Mouse (Mus musculus) forebrain, embryonic 16.5 days (tissue): ENCODE measurements around the gene Cox7a1. TPM values are rescaled to one million over a fixed set of nuclear protein-coding genes. Genes with fewer than 3 reads are reported as not detected.
A peak's percentile ranks its signal among the peaks of the same experiment; 100 is the strongest.

Experiments used
- ATAC-seq: fragments of 200-750 bp; cut with Nextera tagmentation; 2 replicates; pipeline ENCODE4 v1.8.0; 2017; ENCODE audit warnings: mild to moderate bottlenecking, moderate library complexity
- H3K27ac ChIP-seq: fragments of 300-500 bp; sonication (generic); 2 replicates; pipeline ENCODE4 v1.5.1; 2014; ENCODE audit warnings: low read length, control low read depth
- H3K27me3 ChIP-seq: fragments of 300-500 bp; sonication (generic); replicated peaks from 2 replicates; pipeline ENCODE4 v1.6.1; 2014; ENCODE audit warnings: low read length; ENCODE audit not compliant: control insufficient read depth, insufficient read depth
- H3K36me3 ChIP-seq: fragments of 300-500 bp; sonication (generic); 2 replicates; pipeline ENCODE4 v1.6.1; 2014; ENCODE audit not compliant: control insufficient read depth, insufficient read depth
- H3K4me1 ChIP-seq: fragments of 300-500 bp; sonication (generic); replicated peaks from 2 replicates; pipeline ENCODE4 v1.6.1; 2014; ENCODE audit warnings: low read length; ENCODE audit not compliant: control insufficient read depth, insufficient read depth
- H3K4me2 ChIP-seq: fragments of 300-500 bp; sonication (generic); 2 replicates; pipeline ENCODE4 v1.6.1; 2014; ENCODE audit warnings: mild to moderate bottlenecking, low read length, control low read depth
- H3K4me3 ChIP-seq: fragments of 300-500 bp; sonication (generic); replicated peaks from 2 replicates; pipeline ENCODE4 v1.5.1; 2014; ENCODE audit warnings: mild to moderate bottlenecking, low read length, control low read depth
- H3K9ac ChIP-seq: fragments of 300-500 bp; sonication (generic); replicated peaks from 2 replicates; pipeline ENCODE4 v1.6.1; 2014; ENCODE audit warnings: low read depth, low read length, control low read depth
- H3K9me3 ChIP-seq: fragments of 300-500 bp; sonication (generic); 2 replicates; pipeline ENCODE4 v1.6.1; 2016; ENCODE audit warnings: low read length; ENCODE audit not compliant: control insufficient read depth
- WGBS: fragments of 180-500 bp; shearing (Covaris S2); extraction: QIAGEN DNeasy Blood & Tissue Kit; methylation state at CpG from one replicate; pipeline ENCODE4 v1.1.7; 2014; 5-methylcytosine and 5-hydroxymethylcytosine counted together
- polyA plus RNA-seq: library from polyadenylated mRNA; unstranded; fragments of >200 nt; fragmentation: Nextera tagmentation; extraction: Ambion mirVana; gene quantifications from 2 replicates; pipeline ENCODE4 v1.2.1, GENCODE M21; 2015

The Cox7a1 gene
- polyA plus RNA-seq = 2.4 and 4.1 TPM in 2 replicates

DNA sequence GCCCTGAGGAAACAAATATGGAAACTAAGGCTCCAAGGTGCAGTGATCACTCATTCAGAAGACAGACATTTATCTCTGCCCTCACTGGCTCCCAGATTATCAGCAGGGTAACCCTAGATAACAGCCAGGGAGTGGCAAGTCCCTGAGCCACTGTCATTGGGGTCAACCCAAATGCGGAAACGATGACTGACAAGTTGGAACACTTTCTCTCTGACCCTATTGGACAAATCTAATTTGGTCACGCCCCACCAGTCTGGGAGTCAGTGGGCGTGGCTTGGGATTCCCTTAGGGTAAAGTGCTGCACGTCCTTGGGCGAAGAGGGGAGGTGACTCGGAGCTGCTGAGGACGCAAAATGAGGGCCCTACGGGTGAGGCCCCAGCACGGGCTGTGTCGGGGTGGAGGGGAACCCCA lies at the start of gene Cox7a1:
TSS of gene Cox7a1 (plus strand) at position 266 of the 411 bp plus-strand sequence.
- peak; percentile 26; the same call in 1 of the 2 replicates for ATAC-seq
- no peak within 1 kb of the TSS for H3K4me3 ChIP-seq
- peaks cover 7% of the 10 kb centered on the region for H3K4me1 ChIP-seq
- peaks cover 21% of the 10 kb centered on the region for H3K36me3 ChIP-seq
- H3K9ac ChIP-seq = 0 out of 2 replicates have a peak within 1 kb of the TSS, but pooled peaks have one; percentile 22
- under 1% methylated on average over 11 of the region's 11 CpGs for whole genome bisulfite sequencing
- H3K27me3 ChIP-seq = no peaks in the 10 kb centered on the region
- H3K9me3 ChIP-seq = no peaks in the 10 kb centered on the region
- peak within 1 kb of the TSS; percentile 39 for H3K4me2 ChIP-seq
- no peak within 1 kb of the TSS for H3K27ac ChIP-seq

DNA sequence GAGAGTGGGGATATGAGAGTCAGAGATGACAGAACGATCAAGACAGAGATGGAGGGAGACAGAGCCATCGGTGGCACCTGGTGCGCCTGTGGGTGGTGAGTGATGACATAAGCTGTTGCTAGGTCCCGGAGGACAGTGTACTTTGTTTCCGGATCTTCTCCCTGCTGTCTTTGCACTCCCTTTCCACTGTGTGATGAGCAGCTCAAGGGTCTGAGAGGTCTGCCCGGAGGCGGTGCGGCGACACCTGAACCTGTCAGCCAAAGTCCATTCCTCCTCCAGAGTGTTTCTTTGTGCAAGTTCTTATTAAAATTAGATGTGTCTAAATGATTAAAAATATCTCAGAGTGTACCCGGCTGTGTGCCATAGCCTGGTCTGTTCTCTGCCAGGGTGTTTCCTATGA lies 47.1 kb upstream of the Cox7a1 start:
- Histone ChIP-seq H3K27me3 (no peaks in the 10 kb centered on the region), H3K4me2 (no peak overlapping the region), H3K9me3 (no peaks in the 10 kb centered on the region), H3K4me3 (no peak overlapping the region), H3K4me1 (no peaks in the 10 kb centered on the region), H3K27ac (no peak overlapping the region), H3K36me3 (peaks cover 33% of the 10 kb centered on the region), H3K9ac (no peak overlapping the region)
- ATAC-seq = no peak
- WGBS = 93% methylated on average over 10 of the region's 10 CpGs

DNA sequence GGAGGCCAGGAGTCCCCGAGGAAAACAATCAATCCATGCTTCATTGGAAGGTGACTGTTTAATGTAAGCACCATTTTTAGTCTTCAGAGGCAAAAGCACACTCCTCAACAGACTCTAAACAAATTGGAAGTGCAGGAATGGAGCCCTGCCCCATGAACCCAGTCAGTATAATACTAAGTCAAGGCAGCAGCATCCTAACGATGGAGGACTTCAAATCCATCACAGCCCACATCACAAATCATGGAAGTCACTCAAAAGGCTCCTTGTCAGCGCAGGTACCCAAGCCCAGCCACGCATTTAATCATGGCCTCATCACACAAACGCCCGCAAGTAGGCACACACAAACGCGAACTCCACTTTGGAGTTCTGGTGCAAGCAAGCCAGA lies 40.8 kb upstream of the Cox7a1 start:
- peak overlapping the region; percentile 76 for H3K27ac ChIP-seq
- 0 out of 2 replicates have a peak, but pooled peaks cover 3% of the 10 kb centered on the region for H3K9me3 ChIP-seq
- no peaks in the 10 kb centered on the region for H3K36me3 ChIP-seq
- H3K9ac ChIP-seq = peak overlapping the region; percentile 72
- WGBS = 13% methylated on average over 8 of the region's 8 CpGs
- no peaks in the 10 kb centered on the region for H3K27me3 ChIP-seq
- ATAC-seq = no peak
- peaks cover 6% of the 10 kb centered on the region; the same call in 1 of the 2 replicates for H3K4me1 ChIP-seq
- peak overlapping the region; percentile 55 for H3K4me2 ChIP-seq
- peak overlapping the region; percentile 61 for H3K4me3 ChIP-seq

DNA sequence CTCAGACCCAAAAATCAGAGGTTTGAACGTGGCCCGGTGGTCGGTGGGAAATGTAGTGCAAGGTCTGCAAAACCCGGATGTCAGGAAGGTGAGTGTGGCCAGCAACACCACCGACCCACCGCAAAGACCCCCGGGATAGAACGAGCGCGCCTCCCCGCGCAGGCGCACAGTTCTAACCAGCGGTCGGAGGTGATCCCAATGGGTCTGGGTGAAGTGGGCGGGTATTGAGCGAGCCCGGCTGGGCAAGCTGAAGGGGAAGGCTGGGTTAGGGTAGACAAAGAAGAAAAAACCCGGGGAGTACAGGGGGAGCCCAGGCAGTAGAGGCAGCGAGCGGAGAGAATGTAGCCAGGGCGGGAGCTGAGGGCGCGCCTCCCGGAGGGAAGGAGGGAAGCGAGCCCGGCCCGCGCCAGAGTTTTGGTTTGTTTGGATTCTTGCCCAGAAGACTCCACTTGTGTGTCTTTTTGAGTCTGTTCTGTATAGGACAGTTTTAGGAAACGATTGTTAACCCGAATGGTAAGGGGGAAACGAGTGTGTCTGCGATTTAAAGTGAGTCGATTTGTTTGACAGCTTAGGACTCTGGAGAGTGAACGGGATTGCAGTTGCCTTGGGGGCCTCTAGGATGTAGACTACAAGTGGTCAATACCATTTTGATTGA lies 40.3 kb upstream of the Cox7a1 start:
- peaks cover 6% of the 10 kb centered on the region; the same call in 1 of the 2 replicates for H3K4me1 ChIP-seq

DNA sequence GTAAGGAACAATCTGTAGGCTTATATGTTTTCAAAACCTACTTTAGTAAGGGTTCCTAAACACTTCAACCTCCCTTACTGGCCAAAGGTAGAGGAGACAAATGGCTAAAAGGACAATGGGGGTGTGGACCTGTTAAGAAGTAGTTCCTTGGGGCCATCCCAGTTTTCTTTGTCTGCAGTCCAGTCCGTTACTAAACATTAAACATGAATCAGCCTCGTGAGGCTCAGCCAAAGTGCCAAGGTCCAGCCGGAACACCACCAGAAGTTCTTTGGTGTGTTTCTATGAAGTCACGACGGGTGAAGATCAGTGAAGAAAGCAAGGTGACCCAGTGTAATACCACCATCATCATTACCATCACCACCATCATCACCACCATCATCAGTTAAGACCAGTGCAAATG lies 36.9 kb upstream of the Cox7a1 start:
- Histone ChIP-seq H3K4me3 (no peak overlapping the region), H3K27me3 (no peaks in the 10 kb centered on the region), H3K9me3 (peaks cover 27% of the 10 kb centered on the region), H3K4me1 (peaks cover 6% of the 10 kb centered on the region; the same call in 1 of the 2 replicates), H3K27ac (no peak overlapping the region), H3K36me3 (0 out of 2 replicates have a peak, but pooled peaks cover 4% of the 10 kb centered on the region), H3K9ac (no peak overlapping the region), H3K4me2 (no peak overlapping the region)
- ATAC-seq = no peak
- 91% methylated on average over 5 of the region's 5 CpGs for WGBS

More for the DNA sequence above, 40.3 kb upstream of the Cox7a1 start:
- H3K27ac ChIP-seq = peak overlapping the region; percentile 76
- H3K27me3 ChIP-seq = no peaks in the 10 kb centered on the region
- ATAC-seq = peak; percentile 96
- H3K9ac ChIP-seq = peak overlapping the region; percentile 72
- WGBS = 3% methylated on average over 35 of the region's 35 CpGs
- H3K4me2 ChIP-seq = peak overlapping the region; percentile 55
- 0 out of 2 replicates have a peak, but pooled peaks cover 5% of the 10 kb centered on the region for H3K9me3 ChIP-seq
- H3K36me3 ChIP-seq = no peaks in the 10 kb centered on the region
- peak overlapping the region; percentile 61 for H3K4me3 ChIP-seq

DNA sequence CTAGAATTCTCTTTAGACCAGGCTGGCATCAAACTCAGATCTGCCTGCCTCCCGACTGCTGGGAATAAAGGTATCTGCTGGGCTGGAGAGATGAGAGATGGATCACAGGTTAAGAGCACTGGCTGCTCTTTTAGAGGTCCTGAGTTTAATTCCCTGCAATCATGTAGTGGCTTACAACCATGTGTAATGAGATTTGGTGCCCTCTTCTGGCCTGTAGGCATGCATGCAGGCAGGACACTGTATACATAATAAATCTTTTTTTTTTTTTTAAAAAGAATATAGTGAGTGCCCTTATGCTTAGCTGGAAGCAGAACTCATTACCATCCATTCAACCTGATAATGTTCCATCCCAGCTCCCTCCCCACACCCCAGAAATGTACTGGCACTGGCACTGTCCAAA lies 29.9 kb upstream of the Cox7a1 start:
- WGBS = 100% methylated on average over 1 of the region's 1 CpGs
- Histone ChIP-seq H3K9ac (no peak overlapping the region), H3K9me3 (peaks cover 72% of the 10 kb centered on the region), H3K4me2 (no peak overlapping the region), H3K4me1 (no peaks in the 10 kb centered on the region), H3K27ac (no peak overlapping the region), H3K36me3 (peaks cover 32% of the 10 kb centered on the region), H3K27me3 (no peaks in the 10 kb centered on the region), H3K4me3 (no peak overlapping the region)
- ATAC-seq = no peak

DNA sequence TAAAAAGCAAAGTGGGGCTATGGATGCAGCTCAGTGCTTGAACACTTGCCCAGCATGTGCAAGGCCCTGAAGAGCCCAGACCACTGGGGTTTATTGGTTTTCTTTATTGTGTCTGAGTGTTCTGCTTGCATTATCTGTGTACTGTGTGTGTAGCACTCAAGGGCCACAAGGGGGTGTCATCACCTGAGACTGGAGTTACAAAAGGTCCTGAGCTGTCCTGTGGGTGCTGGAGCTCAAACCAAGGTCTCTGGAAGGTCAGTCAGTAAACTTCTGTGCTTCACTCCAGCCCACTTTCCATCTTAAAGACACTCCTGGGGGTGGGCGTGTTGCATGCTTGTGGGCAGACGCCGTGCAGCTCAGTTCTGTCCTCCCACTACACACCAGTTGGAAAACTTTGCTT lies 28.4 kb upstream of the Cox7a1 start:
- Histone ChIP-seq H3K27me3 (no peaks in the 10 kb centered on the region), H3K36me3 (peaks cover 45% of the 10 kb centered on the region), H3K27ac (no peak overlapping the region), H3K9ac (no peak overlapping the region), H3K4me1 (no peaks in the 10 kb centered on the region), H3K4me2 (no peak overlapping the region), H3K9me3 (peaks cover 72% of the 10 kb centered on the region), H3K4me3 (no peak overlapping the region)
- 94% methylated on average over 3 of the region's 3 CpGs for WGBS
- no peak for ATAC-seq

DNA sequence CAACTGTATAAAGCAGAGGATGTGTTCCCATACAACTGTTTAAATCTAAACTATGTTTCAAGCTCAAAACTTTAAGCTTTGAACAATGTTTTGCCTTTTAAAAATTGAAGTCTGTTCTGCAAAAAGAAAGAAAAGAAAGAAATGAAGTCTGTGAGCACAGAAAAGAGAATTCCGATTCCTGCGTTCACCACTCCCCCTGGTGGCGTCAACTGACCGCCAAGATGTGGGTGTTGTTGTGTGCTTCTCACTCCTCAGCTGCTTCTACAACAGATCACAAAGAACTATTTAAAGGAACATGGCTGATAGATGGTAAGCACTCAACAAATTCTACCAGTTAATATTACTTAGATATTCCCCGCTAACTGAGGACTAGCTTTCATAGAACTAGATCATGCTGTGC lies 20.8 kb upstream of the Cox7a1 start:
- Histone ChIP-seq H3K36me3 (peaks cover 79% of the 10 kb centered on the region), H3K27ac (no peak overlapping the region), H3K4me2 (no peak overlapping the region), H3K4me1 (peaks cover 7% of the 10 kb centered on the region), H3K9ac (no peak overlapping the region), H3K4me3 (no peak overlapping the region), H3K27me3 (no peaks in the 10 kb centered on the region), H3K9me3 (peaks cover 67% of the 10 kb centered on the region)
- WGBS = 97% methylated on average over 5 of the region's 5 CpGs
- ATAC-seq = no peak

DNA sequence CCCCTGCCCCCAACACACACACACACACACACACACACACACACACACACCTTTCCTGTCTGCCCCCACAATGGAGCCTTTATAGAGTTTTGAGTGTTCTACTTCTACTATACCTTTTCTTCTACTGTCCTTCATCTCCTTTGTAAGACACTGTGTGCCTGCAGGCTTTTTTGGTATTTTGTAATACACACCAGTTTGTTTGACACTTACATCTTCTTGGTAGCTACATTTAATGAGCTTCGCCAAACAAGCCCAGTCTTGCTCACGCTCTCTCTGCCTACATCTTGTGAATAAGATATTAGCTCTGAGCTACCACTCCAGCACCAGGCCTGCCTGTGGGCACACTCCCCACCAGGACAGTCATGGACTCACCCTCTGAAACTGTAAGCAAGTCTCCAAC lies 19.2 kb upstream of the Cox7a1 start:
- Histone ChIP-seq H3K4me1 (peaks cover 12% of the 10 kb centered on the region), H3K27me3 (no peaks in the 10 kb centered on the region), H3K9ac (no peak overlapping the region), H3K4me2 (no peak overlapping the region), H3K4me3 (no peak overlapping the region), H3K9me3 (peaks cover 53% of the 10 kb centered on the region), H3K36me3 (peaks cover 62% of the 10 kb centered on the region), H3K27ac (no peak overlapping the region)
- 97% methylated on average over 2 of the region's 2 CpGs for WGBS
- no peak for ATAC-seq
